Mouse (Mus musculus): ENCODE measurements around the gene Rufy4.

GRCm38 (mm10) chr1:74151091-74151490 lies 25.8 kb downstream of the Rufy4 start:
- TF ChIP-seq E2F4 (IDR thresholded peaks at IDR 0.05; ENCODE audit: insufficient read depth) = no peak
- TF ChIP-seq CEBPB (IDR thresholded peaks at IDR 0.05; ENCODE audit: insufficient read depth, poor library complexity, severe bottlenecking) = no peak
- TF ChIP-seq TCF12 (IDR thresholded peaks at IDR 0.05; ENCODE audit: insufficient read depth, poor library complexity, severe bottlenecking) = no peak
- no peak for TF ChIP-seq MYOD1 (IDR thresholded peaks at IDR 0.05; ENCODE audit: control insufficient read depth in 1 of 3, insufficient read length in 2 of 3, low read depth in 2 of 3)
- no peak for TF ChIP-seq POLR2A (IDR thresholded peaks at IDR 0.05; ENCODE audit: insufficient read length, low read depth)
- no peak for TF ChIP-seq USF1 (IDR thresholded peaks at IDR 0.05; ENCODE audit: low read depth)
- TF ChIP-seq MYOG (IDR thresholded peaks at IDR 0.05; ENCODE audit: control insufficient read depth in 1 of 3, insufficient read depth in 1 of 3, insufficient read length in 2 of 3, low read depth in 2 of 3) = no peak
- TF ChIP-seq SRF (IDR thresholded peaks at IDR 0.05; ENCODE audit: control insufficient read depth, insufficient read length, low read depth) = no peak
- TF ChIP-seq POLR2AphosphoS2 (IDR thresholded peaks at IDR 0.05; ENCODE audit: insufficient read length, low read depth) = no peak
- TF ChIP-seq TCF3 (IDR thresholded peaks at IDR 0.05; ENCODE audit: insufficient read length, low read depth) = no peak
- no peak for TF ChIP-seq MAX (IDR thresholded peaks at IDR 0.05; ENCODE audit: low read depth)
